Mouse (Mus musculus) embryonic facial prominence, embryonic 14.5 days (tissue): Measurements from ENCODE around the gene Zbtb34. TPM values are rescaled to one million over a fixed set of nuclear protein-coding genes. Genes with fewer than 3 reads are reported as not detected.

Experiments
- ATAC-seq: fragments of 200-750 bp; cut with Nextera tagmentation; 2 replicates; pipeline ENCODE4 v1.8.0; 2017; ENCODE audit warnings: low read depth, moderate number of reproducible peaks, moderate TSS enrichment
- DNase-seq: peaks from one replicate; pipeline ENCODE4 v3.0.0-alpha.2; 2015; ENCODE audit warnings: low spot score
- H3K27ac ChIP-seq: fragments of 300-500 bp; sonication (generic); replicated peaks from 2 replicates; pipeline ENCODE4 v1.5.1; 2014; ENCODE audit warnings: low read depth, mild to moderate bottlenecking, low read length, moderate library complexity
- H3K27me3 ChIP-seq: fragments of 300-500 bp; sonication (generic); replicated peaks from 2 replicates; pipeline ENCODE4 v1.6.1; 2014; ENCODE audit warnings: low read length; ENCODE audit not compliant: control insufficient read depth, insufficient read depth
- H3K36me3 ChIP-seq: fragments of 300-500 bp; sonication (generic); 2 replicates; pipeline ENCODE4 v1.6.1; 2014; ENCODE audit warnings: low read length, mixed read lengths; ENCODE audit not compliant: control insufficient read depth, insufficient read depth
- H3K4me1 ChIP-seq: fragments of 300-500 bp; sonication (generic); 2 replicates; pipeline ENCODE4 v1.6.1; 2014; ENCODE audit warnings: antibody characterized with exemption, low read length; ENCODE audit not compliant: control insufficient read depth, insufficient read depth
- H3K4me2 ChIP-seq: fragments of 300-500 bp; sonication (generic); 2 replicates; pipeline ENCODE4 v1.6.1; 2014; ENCODE audit warnings: low read depth, mild to moderate bottlenecking, low read length, moderate library complexity, mixed read lengths
- H3K4me3 ChIP-seq: fragments of 300-500 bp; sonication (generic); 2 replicates; pipeline ENCODE4 v1.5.1; 2014; ENCODE audit warnings: low read depth, mild to moderate bottlenecking, low read length
- H3K9ac ChIP-seq: fragments of 300-500 bp; sonication (generic); 2 replicates; pipeline ENCODE4 v1.6.1; 2014; ENCODE audit warnings: low read depth, mild to moderate bottlenecking, low read length, moderate library complexity, mixed read lengths
- H3K9me3 ChIP-seq: fragments of 300-500 bp; sonication (generic); 2 replicates; pipeline ENCODE4 v1.6.1; 2016; ENCODE audit warnings: low read length; ENCODE audit not compliant: control insufficient read depth
- WGBS: fragments of 180-500 bp; shearing (Covaris S2); extraction: QIAGEN DNeasy Blood & Tissue Kit; methylation state at CpG from one replicate; pipeline ENCODE4 v1.1.7; 2014; 5-methylcytosine and 5-hydroxymethylcytosine counted together
- polyA plus RNA-seq: library from polyadenylated mRNA; unstranded; fragments of >200 nt; fragmentation: Nextera tagmentation; extraction: Ambion mirVana; gene quantifications from 2 replicates; pipeline ENCODE4 v1.2.1, GENCODE M21; 2014

Gene Zbtb34
- polyA plus RNA-seq, 1 experiment from 2014 or later = 9.6 TPM

- Histone ChIP-seq H3K9ac (no peak overlapping the region), H3K4me2 (peak overlapping the region; percentile 71)
Measured at GRCm38 (mm10) chr2:33371648-33372408, 59.3 kb downstream of the Zbtb34 start.

GRCm38 (mm10) chr2:33370777-33371647, 60.1 kb downstream of the Zbtb34 start, which contains the start of gene Ralgps1:
Gene Ralgps1, minus strand, starts transcription at chr2:33371486.
- WGBS = under 1% methylated on average over 18 of the region's 74 CpGs
- peak within 1 kb of the TSS; percentile 88 for H3K27ac ChIP-seq
- peak within 1 kb of the TSS; percentile 68 for H3K9ac ChIP-seq

More at GRCm38 (mm10) chr2:33371648-33372408, 59.3 kb downstream of the Zbtb34 start:
- Histone ChIP-seq H3K4me3 (peak overlapping the region; percentile 70), H3K9me3 (no peaks in the 10 kb centered on the region), H3K4me1 (no peaks in the 10 kb centered on the region), H3K36me3 (no peaks in the 10 kb centered on the region), H3K27me3 (no peaks in the 10 kb centered on the region), H3K27ac (no peak overlapping the region)
- DNase-seq (no peak), ATAC-seq (no peak)
- 42% methylated on average over 14 of the region's 18 CpGs for WGBS

GRCm38 (mm10) chr2:33370276-33370776, 60.8 kb downstream of the Zbtb34 start:
- Histone ChIP-seq H3K27ac (no peak overlapping the region), H3K36me3 (no peaks in the 10 kb centered on the region), H3K4me2 (peak overlapping the region; percentile 71), H3K27me3 (no peaks in the 10 kb centered on the region), H3K4me3 (peak overlapping the region; percentile 70), H3K9ac (peak overlapping the region; percentile 68; the same call in 1 of the 2 replicates), H3K9me3 (no peaks in the 10 kb centered on the region), H3K4me1 (no peaks in the 10 kb centered on the region)
- DNase-seq (no peak), ATAC-seq (peak; percentile 5; the same call in 1 of the 2 replicates)
- 14% methylated on average over 8 of the region's 15 CpGs for WGBS

More at GRCm38 (mm10) chr2:33370777-33371647, 60.1 kb downstream of the Zbtb34 start, which contains the start of gene Ralgps1:
- Histone ChIP-seq H3K4me3 (peak within 1 kb of the TSS; percentile 70), H3K4me2 (peak within 1 kb of the TSS; percentile 71), H3K36me3 (no peaks in the 10 kb centered on the region), H3K27me3 (no peaks in the 10 kb centered on the region), H3K4me1 (no peaks in the 10 kb centered on the region), H3K9me3 (no peaks in the 10 kb centered on the region)
- ATAC-seq (peak; percentile 99), DNase-seq (peak; percentile 98)

- DNase-seq (no peak), ATAC-seq (no peak)
- Histone ChIP-seq H3K9ac (no peak overlapping the region), H3K27ac (no peak overlapping the region), H3K36me3 (no peaks in the 10 kb centered on the region), H3K9me3 (no peaks in the 10 kb centered on the region), H3K4me3 (no peak overlapping the region), H3K4me1 (no peaks in the 10 kb centered on the region), H3K27me3 (no peaks in the 10 kb centered on the region), H3K4me2 (no peak overlapping the region)
- WGBS = 68% methylated on average over 3 of the region's 3 CpGs
Measured at GRCm38 (mm10) chr2:33369453-33369852, 61.7 kb downstream of the Zbtb34 start.

GRCm38 (mm10) chr2:33368486-33368885, 62.6 kb downstream of the Zbtb34 start:
- WGBS = 73% methylated on average over 1 of the region's 1 CpGs
- Histone ChIP-seq H3K4me1 (no peaks in the 10 kb centered on the region), H3K4me2 (no peak overlapping the region), H3K36me3 (no peaks in the 10 kb centered on the region), H3K9ac (no peak overlapping the region), H3K27me3 (no peaks in the 10 kb centered on the region), H3K9me3 (no peaks in the 10 kb centered on the region), H3K4me3 (no peak overlapping the region), H3K27ac (no peak overlapping the region)
- ATAC-seq = no peak
- no peak for DNase-seq

- DNase-seq (peak; percentile 47), ATAC-seq (peak; percentile 7; the same call in 1 of the 2 replicates)
- Histone ChIP-seq H3K27ac (no peak overlapping the region; the same call in 1 of the 2 replicates), H3K9ac (no peak overlapping the region), H3K4me1 (no peaks in the 10 kb centered on the region), H3K27me3 (no peaks in the 10 kb centered on the region), H3K9me3 (no peaks in the 10 kb centered on the region), H3K36me3 (no peaks in the 10 kb centered on the region), H3K4me3 (no peak overlapping the region), H3K4me2 (no peak overlapping the region)
- 73% methylated on average over 9 of the region's 9 CpGs for WGBS
Measured at GRCm38 (mm10) chr2:33365703-33366471, 65.2 kb downstream of the Zbtb34 start.

GRCm38 (mm10) chr2:33364656-33365055, 66.5 kb downstream of the Zbtb34 start:
- 93% methylated on average over 4 of the region's 4 CpGs for WGBS
- no peaks in the 10 kb centered on the region for H3K27me3 ChIP-seq
- no peak for ATAC-seq
- H3K4me2 ChIP-seq = no peak overlapping the region
- no peak for DNase-seq
- no peaks in the 10 kb centered on the region for H3K36me3 ChIP-seq
- no peak overlapping the region for H3K4me3 ChIP-seq
- H3K4me1 ChIP-seq = no peaks in the 10 kb centered on the region
- H3K9me3 ChIP-seq = no peaks in the 10 kb centered on the region
- no peak overlapping the region for H3K27ac ChIP-seq
- H3K9ac ChIP-seq = no peak overlapping the region

GRCm38 (mm10) chr2:33363890-33364289, 67.2 kb downstream of the Zbtb34 start:
- Histone ChIP-seq H3K9me3 (no peaks in the 10 kb centered on the region), H3K27me3 (no peaks in the 10 kb centered on the region), H3K4me1 (no peaks in the 10 kb centered on the region), H3K27ac (no peak overlapping the region), H3K4me2 (no peak overlapping the region), H3K36me3 (no peaks in the 10 kb centered on the region), H3K9ac (no peak overlapping the region), H3K4me3 (no peak overlapping the region)
- DNase-seq (no peak), ATAC-seq (no peak)
- 79% methylated on average over 4 of the region's 4 CpGs for WGBS
